Mouse (Mus musculus) 3T3-L1 (cell line): ENCODE data around the gene Rhou.
"Not testable (repeated sequence)": the region's sequence is repeated elsewhere in the genome, so short reads cannot be mapped to it uniquely, and the experiment has no call there.

Experiments used
- DNase-seq: peaks from one replicate; pipeline ENCODE4 v3.0.0-alpha.2; 2015; ENCODE audit warnings: low read depth, low spot score

Gene Rhou

GRCm38 (mm10) chr8:123653308-123653993, at the start of gene Rhou:
Gene Rhou (plus strand): TSS chr8:123653929.
- peak; percentile 83 for DNase-seq

DNA sequence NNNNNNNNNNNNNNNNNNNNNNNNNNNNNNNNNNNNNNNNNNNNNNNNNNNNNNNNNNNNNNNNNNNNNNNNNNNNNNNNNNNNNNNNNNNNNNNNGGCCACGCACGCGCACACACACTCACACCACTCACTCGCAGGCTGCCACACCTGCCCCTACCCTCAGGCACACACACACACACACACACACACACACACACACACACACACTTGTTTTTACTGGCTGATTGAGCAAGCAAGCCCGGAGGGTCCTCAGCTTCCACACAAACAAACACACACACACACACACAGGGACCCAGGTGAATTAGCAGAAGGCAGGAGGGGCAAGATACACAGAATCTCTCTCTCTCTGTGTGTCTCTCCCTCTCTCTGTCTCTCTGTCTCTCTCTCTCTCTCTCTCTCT, 41.1 kb upstream of the Rhou start:
- not testable (repeated sequence) for DNase-seq

DNA sequence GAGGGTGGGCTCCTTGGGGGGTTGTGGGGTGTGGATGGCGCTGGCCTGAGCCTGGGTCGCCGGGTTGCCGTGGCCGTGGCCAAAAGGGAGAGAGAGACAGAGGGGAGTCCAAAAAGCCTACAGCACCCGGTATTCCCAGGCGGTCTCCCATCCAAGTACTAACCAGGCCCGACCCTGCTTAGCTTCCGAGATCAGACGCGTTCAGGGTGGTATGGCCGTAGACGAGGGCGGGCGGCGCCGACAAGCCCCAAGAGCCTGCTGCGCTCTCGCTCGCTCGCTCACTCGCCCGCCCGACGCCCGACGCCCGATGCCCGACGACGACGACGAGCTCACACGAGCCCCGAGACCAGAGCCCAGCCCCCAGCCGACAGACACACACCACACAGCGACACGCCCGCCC, 30.2 kb upstream of the Rhou start:
- not testable (repeated sequence) for DNase-seq

DNA sequence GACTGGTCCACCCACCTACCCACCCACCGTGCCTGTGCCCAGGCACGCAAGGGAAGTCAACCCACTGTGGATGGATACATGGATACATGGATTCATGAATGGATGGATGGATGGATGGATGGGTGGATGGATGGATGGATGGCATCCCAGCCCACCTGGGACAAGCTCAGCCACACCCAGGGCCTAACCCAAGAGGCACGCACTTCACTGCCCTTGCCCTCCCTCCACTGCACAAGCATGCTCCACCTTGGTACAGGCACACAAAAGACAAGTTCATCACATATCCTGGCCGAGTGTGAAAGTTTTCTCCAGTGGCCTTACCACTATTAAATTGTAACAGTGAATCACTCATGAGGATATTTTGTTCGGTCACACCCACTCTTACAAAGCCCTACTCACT, 29.5 kb upstream of the Rhou start:
- DNase-seq: no peak

DNA sequence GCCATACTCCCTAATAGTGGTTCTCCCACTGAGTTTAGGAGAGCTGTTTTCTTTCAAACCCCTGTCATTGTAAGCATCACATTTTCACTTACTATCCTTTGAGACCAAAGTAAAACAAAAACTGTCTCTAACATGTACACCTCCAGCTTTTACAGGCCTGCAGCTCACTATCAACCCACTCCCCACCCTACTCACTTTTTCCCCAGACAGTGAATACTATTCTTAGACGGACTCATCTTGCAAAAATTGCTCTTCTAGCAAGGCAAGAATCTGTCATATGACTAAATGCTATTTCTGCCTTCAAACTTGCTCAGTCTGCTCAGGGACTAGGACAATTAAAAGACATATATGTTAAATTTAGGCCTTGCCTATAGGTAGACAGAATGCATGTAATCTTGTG, 29.0 kb upstream of the Rhou start:
- no peak for DNase-seq

GRCm38 (mm10) chr8:123625717-123626116, 28.0 kb upstream of the Rhou start:
- DNase-seq: peak; percentile 29

DNA sequence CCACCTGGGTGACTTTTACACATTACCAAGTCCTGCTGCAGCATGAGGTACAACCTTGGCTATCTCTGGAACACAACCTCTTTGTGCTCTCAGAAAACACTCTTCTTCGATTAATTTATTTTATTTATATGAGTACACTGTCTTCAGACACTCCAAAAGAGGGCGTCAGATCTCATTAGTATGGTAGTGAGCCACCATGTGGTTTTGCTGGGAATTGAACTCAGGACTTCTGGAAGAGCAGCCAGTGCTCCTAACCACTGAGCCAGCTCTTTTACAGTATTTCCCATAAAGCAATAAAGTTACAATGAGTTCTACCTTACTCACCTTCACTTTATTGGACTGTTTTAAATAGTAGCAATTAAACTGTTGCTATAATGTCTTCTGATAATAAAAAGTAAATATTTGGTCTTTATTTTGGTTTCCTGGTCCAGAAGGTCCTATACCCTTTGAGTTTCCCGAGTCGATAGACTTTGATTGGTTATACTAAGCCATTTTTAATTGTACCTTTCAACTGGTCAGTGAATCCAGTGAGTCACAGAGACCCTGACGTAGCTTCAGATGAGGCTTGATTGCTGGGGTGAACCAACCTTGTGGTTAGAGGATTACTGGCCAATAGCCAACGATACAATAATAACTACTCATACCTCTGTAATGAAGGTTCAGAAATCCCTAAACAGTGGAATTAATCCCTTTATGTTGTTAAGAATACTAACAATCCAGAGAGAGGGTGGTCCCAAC, 26.1 kb upstream of the Rhou start:
- peak; percentile 63 for DNase-seq

GRCm38 (mm10) chr8:123628253-123628967, 25.3 kb upstream of the Rhou start:
- peak; percentile 79 for DNase-seq

DNA sequence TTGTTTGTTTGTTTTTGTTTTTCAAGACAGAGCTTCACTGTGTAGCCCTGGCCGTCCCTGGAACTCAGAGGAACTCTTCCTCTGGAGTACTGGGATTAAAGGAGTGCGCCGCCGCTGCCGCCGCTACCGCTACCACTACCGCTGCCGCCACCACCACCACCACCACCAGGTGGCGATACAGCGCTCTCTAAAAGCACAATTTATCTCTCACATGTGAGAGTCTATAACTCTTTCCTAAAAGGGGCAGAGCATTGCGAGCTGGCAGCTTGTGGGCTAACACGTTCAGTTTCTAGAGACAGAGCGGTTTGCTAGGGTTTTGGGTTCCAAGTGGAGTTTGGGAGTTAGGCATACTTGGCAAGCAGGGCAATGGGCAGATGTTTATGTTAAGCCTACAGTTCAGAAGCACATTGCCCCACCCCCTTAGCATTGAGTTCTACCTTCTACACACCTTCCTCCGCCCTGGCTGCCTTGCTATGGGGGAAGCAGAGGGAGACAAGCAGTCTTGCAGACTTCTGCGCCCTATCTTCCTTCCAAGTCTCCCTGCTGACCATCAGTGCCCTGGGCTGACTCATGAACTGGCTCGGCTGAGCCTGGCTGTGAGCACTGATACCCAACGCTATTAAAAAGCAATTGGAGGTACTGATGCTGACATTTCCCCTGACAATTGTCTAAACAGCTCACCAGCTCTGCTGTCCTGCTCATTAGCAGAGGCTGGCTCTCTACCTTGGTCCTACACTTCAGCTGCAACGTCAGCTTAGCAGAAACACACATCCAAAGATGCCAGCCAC, 24.6 kb upstream of the Rhou start:
- DNase-seq: peak; percentile 94

DNA sequence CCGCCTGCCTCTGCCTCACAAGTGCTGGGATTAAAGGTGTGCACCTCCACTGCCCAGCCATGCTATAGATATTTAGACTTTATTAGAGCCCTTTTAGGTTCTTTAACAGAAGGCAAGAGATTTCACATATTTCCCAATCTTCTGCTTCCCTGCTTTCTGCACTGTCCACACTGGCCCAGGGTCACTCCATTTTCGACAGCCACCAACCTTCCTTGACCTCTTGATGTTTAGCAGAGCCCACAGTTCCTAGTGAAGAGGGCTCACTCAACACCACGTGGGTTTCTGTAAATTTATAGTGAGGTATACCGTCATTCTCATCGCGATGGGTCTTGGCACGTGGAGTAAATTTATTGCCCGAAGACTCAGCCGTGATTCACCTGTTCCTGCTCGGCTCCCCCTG, 23.7 kb upstream of the Rhou start:
- DNase-seq: no peak

DNA sequence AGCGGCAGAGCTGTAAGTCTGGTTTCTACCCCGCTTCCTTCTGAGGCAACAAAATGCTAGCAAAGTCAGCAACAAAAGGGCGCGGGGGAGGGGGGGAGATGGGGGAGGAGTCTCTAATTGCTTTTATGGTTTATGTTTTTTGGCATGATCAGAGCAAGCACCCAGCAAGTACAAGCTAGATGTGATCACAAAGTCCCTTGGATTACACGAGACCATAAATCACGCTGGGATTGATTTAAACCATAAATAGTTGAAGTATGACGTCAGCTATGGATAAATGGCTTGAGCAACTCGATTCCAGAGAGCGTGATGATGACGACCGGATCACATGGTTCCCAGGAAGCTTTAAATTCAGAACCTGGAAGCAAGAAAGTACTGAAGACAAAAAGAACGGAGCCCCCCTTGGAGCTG, 22.9 kb upstream of the Rhou start:
- no peak for DNase-seq

DNA sequence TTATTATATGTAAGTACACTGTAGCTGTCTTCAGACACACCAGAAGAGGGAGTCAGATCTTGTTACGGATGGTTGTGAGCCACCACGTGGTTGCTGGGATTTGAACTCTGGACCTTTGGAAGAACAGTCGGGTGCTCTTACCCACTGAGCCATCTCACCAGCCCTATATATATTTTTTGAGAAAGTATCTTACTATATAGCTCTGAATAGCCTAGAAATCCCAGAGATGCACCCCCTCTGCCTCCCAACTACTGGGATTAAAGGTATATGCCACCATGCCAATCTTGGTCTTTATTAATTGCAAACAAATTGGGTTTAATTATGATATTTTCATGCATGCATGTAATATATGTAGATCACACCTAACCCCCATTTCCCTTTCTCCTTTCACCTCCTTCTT, 22.0 kb upstream of the Rhou start:
- not testable (repeated sequence) for DNase-seq

DNA sequence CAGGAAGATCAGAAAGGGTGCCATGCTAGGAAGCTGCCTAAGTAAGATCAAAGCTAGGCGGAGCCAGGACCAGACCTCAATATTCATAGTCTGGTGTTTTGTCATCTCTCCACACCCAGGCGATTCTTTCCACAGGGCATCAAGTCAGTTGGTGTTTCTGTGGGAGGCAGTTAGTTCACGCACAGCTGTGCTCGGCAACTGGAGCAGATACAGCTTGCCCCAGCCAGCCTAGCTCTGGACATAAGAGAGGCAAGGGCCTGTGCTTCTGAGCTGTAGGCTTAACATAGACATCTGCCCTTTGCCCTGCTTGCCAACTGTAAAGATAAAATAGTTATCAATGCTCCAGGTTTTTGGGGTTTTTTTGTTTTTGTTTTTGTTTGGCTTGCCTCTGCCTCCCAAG, 21.5 kb upstream of the Rhou start:
- no peak for DNase-seq

DNA sequence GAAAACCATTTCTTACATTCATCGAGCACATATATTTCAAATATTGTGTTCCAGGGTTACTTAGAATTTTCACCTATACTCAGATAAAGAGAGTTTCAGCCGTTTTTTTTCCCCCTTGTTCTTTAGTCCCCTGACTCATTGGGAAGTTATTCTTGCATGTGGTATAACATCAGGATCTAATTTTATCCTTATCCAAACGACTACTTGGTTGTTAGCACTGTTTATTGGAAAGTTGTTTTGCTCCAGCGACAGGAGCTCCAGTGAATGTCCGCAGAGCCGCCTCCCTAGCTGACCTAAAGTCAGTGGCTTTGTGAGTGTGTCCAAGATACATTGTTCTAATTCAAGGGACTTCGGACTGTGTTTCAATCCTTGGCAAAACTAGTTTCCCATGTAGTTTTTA, 19.9 kb upstream of the Rhou start:
- DNase-seq: peak; percentile 79

DNA sequence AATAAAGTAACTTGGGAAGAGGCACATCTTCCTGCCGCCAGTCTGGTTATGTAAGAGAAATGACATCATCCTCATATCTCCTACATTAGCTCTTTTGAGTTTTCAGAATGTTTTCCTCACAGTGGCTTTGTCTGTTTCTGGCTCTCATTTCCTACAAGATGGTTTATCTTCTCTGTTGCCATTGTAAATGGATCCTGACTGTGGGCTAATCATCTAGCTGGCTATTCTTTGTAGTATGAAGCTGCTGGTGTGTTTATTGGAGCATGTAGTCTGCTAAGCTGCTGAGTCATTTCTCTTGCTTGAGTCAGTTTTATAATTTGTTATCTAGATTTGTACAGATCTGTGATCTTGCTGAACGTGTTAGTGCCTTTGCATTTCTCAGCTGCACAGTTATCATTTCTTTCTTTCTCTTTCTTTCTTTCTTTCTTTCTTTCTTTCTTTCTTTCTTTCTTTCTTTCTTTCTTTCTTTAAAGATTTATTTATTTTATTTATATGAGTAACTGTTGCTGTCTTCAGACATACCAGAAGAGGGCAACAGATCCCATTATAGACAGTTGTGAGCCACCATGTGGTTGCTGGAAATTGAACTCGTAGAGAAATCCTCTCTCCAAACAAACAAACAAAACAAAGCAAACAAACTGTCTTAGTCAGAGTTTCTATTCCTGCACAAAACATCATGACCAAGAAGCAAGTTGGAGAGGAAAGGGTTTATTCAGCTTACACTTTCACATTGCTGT, 19.2 kb upstream of the Rhou start:
- peak; percentile 77 for DNase-seq

- DNase-seq: no peak
Measured at GRCm38 (mm10) chr8:123635671-123636070, 18.1 kb upstream of the Rhou start.

DNA sequence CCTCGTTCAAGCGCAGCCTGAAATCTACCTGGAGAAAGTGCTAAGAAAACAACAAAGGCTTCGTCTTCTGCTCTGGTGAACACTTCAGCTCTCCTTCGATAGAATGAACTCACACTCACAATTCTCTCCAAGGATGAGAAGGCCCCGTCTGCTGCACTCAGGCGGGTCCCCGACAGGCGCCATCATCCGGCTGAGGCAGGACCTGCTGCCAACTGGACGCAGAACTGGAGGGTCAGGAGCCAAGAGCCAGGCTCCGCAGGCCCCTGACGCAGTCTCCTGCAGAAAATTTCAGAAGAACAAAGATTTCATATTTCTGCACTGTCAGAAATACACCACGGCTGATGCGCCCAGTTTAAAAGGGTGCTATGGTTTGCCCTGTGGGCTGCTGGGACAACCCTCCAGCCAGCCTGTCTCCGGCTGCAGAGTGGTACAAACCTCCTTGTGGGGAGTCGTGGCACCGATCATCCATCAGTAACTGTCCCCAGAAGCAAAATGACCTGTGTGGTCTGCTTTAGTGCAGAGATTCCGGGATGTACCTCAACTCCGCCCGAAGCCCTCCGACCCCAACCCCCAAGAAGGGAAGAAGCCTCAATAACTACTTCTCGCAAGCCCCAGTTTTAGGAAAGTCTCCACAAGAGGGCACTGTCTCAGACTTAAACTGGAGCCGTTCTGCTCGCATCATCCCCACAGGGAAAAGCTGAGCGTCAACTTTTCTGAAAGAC, 10.2 kb upstream of the Rhou start:
- peak; percentile 63 for DNase-seq

DNA sequence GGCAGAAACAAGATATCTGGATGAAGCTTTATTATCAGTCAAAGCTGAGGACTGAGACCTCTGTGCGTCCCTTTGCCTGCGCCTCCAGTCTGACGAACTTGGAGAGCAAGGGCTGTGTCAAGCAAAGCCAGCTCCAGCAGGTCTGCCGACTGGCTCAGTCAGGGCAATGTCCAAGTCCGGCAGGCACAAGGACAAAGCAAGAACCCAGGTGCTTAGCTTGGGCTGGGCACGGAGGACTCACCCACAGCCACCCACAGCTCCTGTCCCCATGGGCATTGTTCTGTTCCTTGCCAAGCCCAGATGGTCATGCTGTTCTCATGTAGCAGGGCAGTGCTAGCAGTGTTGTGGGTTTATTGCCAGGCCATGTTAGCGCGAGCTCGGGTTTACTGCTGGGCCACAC, 8.5 kb upstream of the Rhou start:
- DNase-seq: no peak

DNA sequence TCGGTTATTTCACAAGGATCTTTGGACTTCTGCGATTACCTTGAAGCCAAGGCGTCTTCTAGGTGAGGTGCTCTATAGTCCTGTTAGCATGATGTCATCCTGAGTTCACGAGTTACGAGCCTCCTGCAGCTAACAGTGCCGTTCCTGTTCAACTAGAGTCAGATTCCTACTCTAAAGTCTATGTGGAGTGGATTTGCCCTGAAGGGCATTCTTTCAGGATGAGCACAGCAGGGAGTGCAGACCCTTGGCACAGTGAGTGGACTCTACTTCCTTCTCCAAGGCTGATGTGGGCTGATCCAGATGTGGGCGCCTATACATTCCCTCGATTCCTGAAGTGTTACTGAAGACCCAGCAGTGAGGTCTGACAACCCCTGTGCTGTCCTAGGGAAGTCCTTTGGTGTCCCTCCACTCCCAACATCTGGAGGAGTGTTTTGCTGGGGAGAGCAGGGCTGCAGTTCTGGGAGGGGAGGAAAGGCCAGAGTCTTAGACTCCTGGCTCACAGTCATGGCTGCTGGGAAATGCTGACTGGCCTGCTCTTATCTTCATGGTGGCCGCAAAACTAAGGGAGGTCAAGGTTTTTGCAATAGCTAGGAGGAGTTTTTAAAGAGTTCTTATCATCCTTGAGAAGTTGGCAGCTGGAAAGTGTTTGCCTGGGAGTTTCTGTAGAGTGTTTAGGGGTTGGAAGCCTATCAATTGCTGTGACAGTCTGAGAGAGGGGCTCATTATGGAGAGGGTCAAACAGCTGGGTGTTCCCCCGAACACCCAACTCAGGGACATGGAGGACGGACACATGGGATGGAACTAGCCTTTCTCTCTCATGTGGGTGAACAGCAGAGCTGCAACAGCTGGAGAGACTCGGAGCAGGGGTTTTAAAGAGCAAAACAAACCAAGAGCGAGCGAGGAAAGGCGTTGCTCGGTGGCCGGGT, 5.2 kb upstream of the Rhou start:
- DNase-seq: peak; percentile 98
